Mouse (Mus musculus): Measurements from ENCODE around the gene Gm5089. TPM values are rescaled to one million over a fixed set of nuclear protein-coding genes. Genes with fewer than 3 reads are reported as not detected.

The Gm5089 gene
- polyA plus RNA-seq, 1 experiment from 2014 or later: 0.22 TPM

- under 1% methylated on average over 62 of the region's 62 CpGs for WGBS
- no peaks in the 10 kb centered on the region for H3K9me3 ChIP-seq
- peaks cover 33% of the 10 kb centered on the region for H3K4me1 ChIP-seq
Measured at GRCm38 (mm10) chr14:122476041-122476821, 25.3 kb upstream of the Gm5089 start.

GRCm38 (mm10) chr14:122475557-122476040 lies 24.7 kb upstream of the Gm5089 start:
- peaks cover 94% of the 10 kb centered on the region for H3K27me3 ChIP-seq
- H3K27ac ChIP-seq: no peak overlapping the region
- H3K9me3 ChIP-seq: no peaks in the 10 kb centered on the region
- H3K36me3 ChIP-seq: no peaks in the 10 kb centered on the region
- peaks cover 33% of the 10 kb centered on the region for H3K4me1 ChIP-seq
- peak overlapping the region; percentile 55 for H3K9ac ChIP-seq
- peak overlapping the region; percentile 46 for H3K4me3 ChIP-seq
- no peak for ATAC-seq (ENCODE audit: insufficient number of reproducible peaks, insufficient read depth, low FRiP score, low TSS enrichment, low read depth)
- WGBS: under 1% methylated on average over 65 of the region's 65 CpGs
- peak overlapping the region; percentile 70 for H3K4me2 ChIP-seq

More at GRCm38 (mm10) chr14:122476041-122476821, 25.3 kb upstream of the Gm5089 start:
- Histone ChIP-seq H3K4me2 (peak overlapping the region; percentile 70), H3K27me3 (peaks cover 94% of the 10 kb centered on the region), H3K9ac (peak overlapping the region; percentile 55; the same call in 1 of the 2 replicates), H3K36me3 (no peaks in the 10 kb centered on the region), H3K4me3 (peak overlapping the region; percentile 46), H3K27ac (no peak overlapping the region)
- ATAC-seq (ENCODE audit: insufficient number of reproducible peaks, insufficient read depth, low FRiP score, low TSS enrichment, low read depth): no peak

GRCm38 (mm10) chr14:122474891-122475556 lies 24.1 kb upstream of the Gm5089 start, which contains the start of gene Zic2:
Gene Zic2 (plus strand): TSS chr14:122475435.
- Histone ChIP-seq H3K27me3 (peaks cover 94% of the 10 kb centered on the region), H3K9me3 (no peaks in the 10 kb centered on the region), H3K9ac (peak within 1 kb of the TSS; percentile 55), H3K27ac (no peak within 1 kb of the TSS), H3K36me3 (no peaks in the 10 kb centered on the region), H3K4me1 (peaks cover 33% of the 10 kb centered on the region), H3K4me2 (peak within 1 kb of the TSS; percentile 70), H3K4me3 (peak within 1 kb of the TSS; percentile 46)
- ATAC-seq (ENCODE audit: insufficient number of reproducible peaks, insufficient read depth, low FRiP score, low TSS enrichment, low read depth): peak; percentile 56
- under 1% methylated on average over 43 of the region's 73 CpGs for WGBS

GRCm38 (mm10) chr14:122474041-122474890 lies 23.4 kb upstream of the Gm5089 start:
- Histone ChIP-seq H3K9me3 (no peaks in the 10 kb centered on the region), H3K4me1 (peaks cover 33% of the 10 kb centered on the region), H3K27ac (no peak overlapping the region), H3K36me3 (no peaks in the 10 kb centered on the region), H3K4me2 (peak overlapping the region; percentile 70), H3K9ac (0 out of 2 replicates have a peak overlapping the region, but pooled peaks have one; percentile 32), H3K4me3 (peak overlapping the region; percentile 46), H3K27me3 (peaks cover 99% of the 10 kb centered on the region)
- WGBS: under 1% methylated on average over 57 of the region's 57 CpGs
- 0 out of 2 replicates have a peak, but pooled peaks have one; percentile 4 for ATAC-seq (ENCODE audit: insufficient number of reproducible peaks, insufficient read depth, low FRiP score, low TSS enrichment, low read depth)

GRCm38 (mm10) chr14:122473211-122473751 lies 22.4 kb upstream of the Gm5089 start:
- H3K4me1 ChIP-seq: peaks cover 28% of the 10 kb centered on the region
- H3K36me3 ChIP-seq: no peaks in the 10 kb centered on the region
- ATAC-seq (ENCODE audit: insufficient number of reproducible peaks, insufficient read depth, low FRiP score, low TSS enrichment, low read depth): no peak
- peaks cover 100% of the 10 kb centered on the region for H3K27me3 ChIP-seq
- no peaks in the 10 kb centered on the region for H3K9me3 ChIP-seq
- no peak overlapping the region for H3K9ac ChIP-seq
- no peak overlapping the region for H3K27ac ChIP-seq
- WGBS: under 1% methylated on average over 17 of the region's 17 CpGs
- H3K4me2 ChIP-seq: no peak overlapping the region
- no peak overlapping the region for H3K4me3 ChIP-seq

- peaks cover 100% of the 10 kb centered on the region for H3K27me3 ChIP-seq
Measured at GRCm38 (mm10) chr14:122472647-122473046, 21.7 kb upstream of the Gm5089 start.

GRCm38 (mm10) chr14:122472161-122472560 lies 21.2 kb upstream of the Gm5089 start:
- H3K9ac ChIP-seq: no peak overlapping the region
- no peaks in the 10 kb centered on the region for H3K36me3 ChIP-seq
- peaks cover 100% of the 10 kb centered on the region for H3K27me3 ChIP-seq
- WGBS: under 1% methylated on average over 13 of the region's 13 CpGs
- H3K4me1 ChIP-seq: peaks cover 28% of the 10 kb centered on the region
- no peak overlapping the region for H3K27ac ChIP-seq
- H3K4me2 ChIP-seq: no peak overlapping the region
- H3K4me3 ChIP-seq: no peak overlapping the region
- no peaks in the 10 kb centered on the region for H3K9me3 ChIP-seq
- no peak for ATAC-seq (ENCODE audit: insufficient number of reproducible peaks, insufficient read depth, low FRiP score, low TSS enrichment, low read depth)

More at GRCm38 (mm10) chr14:122472647-122473046, 21.7 kb upstream of the Gm5089 start:
- H3K9me3 ChIP-seq: no peaks in the 10 kb centered on the region
- H3K4me2 ChIP-seq: no peak overlapping the region
- WGBS: 3% methylated on average over 5 of the region's 5 CpGs
- no peak overlapping the region for H3K27ac ChIP-seq
- H3K4me1 ChIP-seq: peaks cover 28% of the 10 kb centered on the region
- no peak overlapping the region for H3K9ac ChIP-seq
- no peak for ATAC-seq (ENCODE audit: insufficient number of reproducible peaks, insufficient read depth, low FRiP score, low TSS enrichment, low read depth)
- no peak overlapping the region for H3K4me3 ChIP-seq
- H3K36me3 ChIP-seq: no peaks in the 10 kb centered on the region

GRCm38 (mm10) chr14:122471449-122472085 lies 20.7 kb upstream of the Gm5089 start:
- WGBS: 8% methylated on average over 21 of the region's 31 CpGs
- Histone ChIP-seq H3K27ac (no peak overlapping the region), H3K27me3 (peaks cover 100% of the 10 kb centered on the region), H3K9ac (no peak overlapping the region), H3K36me3 (no peaks in the 10 kb centered on the region), H3K4me3 (no peak overlapping the region), H3K4me2 (no peak overlapping the region), H3K9me3 (no peaks in the 10 kb centered on the region), H3K4me1 (peaks cover 28% of the 10 kb centered on the region)
- ATAC-seq (ENCODE audit: insufficient number of reproducible peaks, insufficient read depth, low FRiP score, low TSS enrichment, low read depth): no peak

- H3K9me3 ChIP-seq: no peaks in the 10 kb centered on the region
- H3K9ac ChIP-seq: no peak overlapping the region
- no peak overlapping the region for H3K27ac ChIP-seq
- H3K27me3 ChIP-seq: peaks cover 100% of the 10 kb centered on the region
- ATAC-seq (ENCODE audit: insufficient number of reproducible peaks, insufficient read depth, low FRiP score, low TSS enrichment, low read depth): no peak
- H3K36me3 ChIP-seq: no peaks in the 10 kb centered on the region
- H3K4me2 ChIP-seq: no peak overlapping the region
- 3% methylated on average over 28 of the region's 28 CpGs for WGBS
- peaks cover 20% of the 10 kb centered on the region for H3K4me1 ChIP-seq
- H3K4me3 ChIP-seq: no peak overlapping the region
Measured at GRCm38 (mm10) chr14:122468971-122469755, 18.2 kb upstream of the Gm5089 start.
